Mouse (Mus musculus): ENCODE data around the gene Cpm.

Gene Cpm

GRCm38 (mm10) chr10:117658522-117659429 is 29.5 kb downstream of the Cpm start:
- CTCF ChIA-PET: no interaction called here

DNA sequence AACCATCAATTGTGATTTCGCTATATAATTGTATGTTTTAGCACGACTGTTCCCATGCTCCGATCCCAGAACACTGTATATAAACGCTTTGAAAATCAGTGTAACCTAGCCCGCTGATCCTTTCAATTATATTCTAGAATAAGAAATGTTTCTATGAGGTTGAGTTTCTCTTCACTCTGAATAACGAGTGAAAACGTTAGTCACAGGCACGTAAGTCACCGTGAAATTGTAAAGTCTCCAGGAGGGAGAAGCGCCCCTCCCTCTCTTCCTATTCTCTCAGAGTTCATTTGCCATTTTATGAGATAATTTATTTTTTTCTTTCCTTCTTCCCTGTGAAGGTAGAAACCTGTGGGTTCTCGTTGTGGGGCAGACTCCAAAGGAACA is 30.1 kb downstream of the Cpm start:
- CTCF ChIA-PET: no interaction called here

DNA sequence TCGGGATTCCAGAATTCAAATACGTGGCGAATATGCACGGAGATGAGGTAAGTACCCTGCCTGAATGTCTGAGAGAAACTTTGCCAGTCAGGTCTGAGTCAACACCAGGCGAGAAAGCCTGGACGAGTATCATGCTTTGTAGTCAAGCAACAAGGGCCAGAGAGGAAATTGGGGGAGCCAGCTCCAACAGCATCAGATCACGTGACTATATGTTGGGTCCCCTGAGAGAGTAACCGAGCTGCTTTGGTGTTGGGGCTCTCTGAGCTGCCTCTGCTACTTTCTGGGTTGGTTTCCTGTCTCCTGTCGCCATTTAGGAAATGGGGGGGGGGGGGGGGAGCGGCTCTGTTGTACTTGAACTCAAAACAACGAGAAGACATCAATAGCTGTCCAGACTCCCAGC is 30.5 kb downstream of the Cpm start:
- CTCF ChIA-PET: interaction anchor here (0.6 kb wide), 1 partner anchor 389 kb away, joined by 3 read pairs; no protein-coding TSS in a partner anchor

DNA sequence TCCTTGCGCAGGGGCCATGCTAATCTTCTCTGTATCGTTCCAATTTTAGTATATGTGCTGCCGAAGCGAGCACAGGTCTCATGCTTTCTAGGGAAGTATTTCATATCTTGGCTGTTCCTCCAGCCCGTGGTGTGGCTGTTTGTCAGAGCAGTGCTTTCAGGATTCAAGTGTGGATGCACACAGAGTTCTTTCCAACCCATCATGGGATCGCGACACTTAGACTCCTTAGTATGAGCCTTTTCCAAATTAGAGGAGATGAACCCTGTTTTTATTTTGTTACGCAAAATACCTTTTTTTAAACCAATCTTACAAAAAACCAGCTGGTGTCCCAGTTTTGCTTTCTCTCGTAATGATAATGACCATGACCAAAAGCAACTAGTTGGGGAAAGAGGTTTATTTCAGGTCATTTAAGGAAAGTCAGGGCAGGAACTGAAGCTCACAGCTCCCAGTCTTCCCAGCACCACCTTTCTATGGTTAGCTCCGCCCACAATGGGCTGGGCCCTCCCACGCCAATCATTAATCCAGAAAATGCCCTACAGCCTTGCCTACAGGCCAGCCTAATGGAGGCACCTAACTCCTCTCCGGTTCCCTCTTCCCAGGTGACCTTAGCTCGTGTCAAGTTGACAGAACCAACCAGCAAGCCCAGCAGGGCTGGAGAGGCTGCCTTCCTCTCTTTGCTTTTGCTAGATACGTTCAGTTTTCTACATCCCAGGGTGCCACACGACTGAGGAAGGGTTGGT is 33.2 kb downstream of the Cpm start:
- CTCF ChIA-PET: interaction anchor here (0.5 to 0.6 kb wide), 3 partner anchors 58 to 191 kb away, joined by 5 to 7 read pairs (median 6); no protein-coding TSS in a partner anchor

- CTCF ChIA-PET: interaction anchor here (0.5 to 0.6 kb wide), 2 partner anchors 59 to 192 kb away, joined by 5 to 7 read pairs; no protein-coding TSS in a partner anchor
Observed at GRCm38 (mm10) chr10:117663056-117663864, 34.0 kb downstream of the Cpm start.

- CTCF ChIA-PET: no interaction called here
Observed at GRCm38 (mm10) chr10:117663865-117664200, 34.5 kb downstream of the Cpm start.

GRCm38 (mm10) chr10:117664208-117664925 is 35.1 kb downstream of the Cpm start:
- CTCF ChIA-PET: interaction anchor here (0.5 kb wide), 1 partner anchor 305 kb away, joined by 3 read pairs; no protein-coding TSS in a partner anchor

- CTCF ChIA-PET: interaction anchor here (0.5 to 0.6 kb wide), 2 partner anchors 17 to 306 kb away, joined by 3 to 4 read pairs; no protein-coding TSS in a partner anchor
Observed at GRCm38 (mm10) chr10:117664926-117665209, 35.6 kb downstream of the Cpm start.

DNA sequence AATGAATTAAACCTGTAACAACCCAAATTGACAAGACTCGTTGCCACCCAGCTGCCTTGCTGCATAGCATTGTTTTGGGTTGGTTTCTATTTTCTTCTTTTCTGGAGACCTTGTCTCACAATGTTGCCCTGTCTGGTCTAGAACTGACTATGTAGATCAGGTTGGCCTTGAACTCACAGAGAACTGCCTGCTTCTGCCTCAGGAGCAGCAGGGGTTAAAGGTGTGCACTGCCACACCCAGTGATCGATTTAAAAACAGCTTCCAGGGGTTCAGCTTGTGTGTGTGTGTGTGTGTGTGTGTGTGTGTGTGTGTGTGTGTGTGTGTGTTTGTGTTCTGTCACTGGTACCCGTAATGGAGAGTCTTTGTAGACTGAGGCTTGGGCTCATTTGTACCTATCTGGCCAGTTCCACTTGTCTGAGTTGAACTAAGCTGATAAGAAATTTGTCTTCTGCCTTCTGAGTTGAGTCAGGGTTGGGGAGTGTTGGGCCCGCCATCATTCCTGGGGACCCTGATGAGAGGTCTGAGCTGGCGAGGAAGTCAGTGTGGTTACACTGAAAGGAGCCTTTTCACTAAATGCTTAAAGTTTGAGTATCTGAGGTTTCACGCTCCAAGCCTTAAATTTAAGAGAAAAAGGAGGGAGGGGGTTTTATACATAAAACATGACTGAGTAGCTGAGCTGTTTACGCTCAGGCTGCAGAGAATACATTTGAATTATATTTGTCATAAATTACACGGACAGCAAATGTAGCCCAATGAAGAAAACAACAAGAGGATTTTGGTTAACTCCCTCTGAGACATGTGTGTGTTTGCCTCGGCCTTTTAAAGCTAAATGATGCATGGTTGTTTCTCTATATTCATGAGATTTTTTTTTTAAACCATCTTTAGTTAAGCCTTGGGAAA is 36.3 kb downstream of the Cpm start:
- CTCF ChIA-PET: interaction anchor here (0.6 kb wide), 1 partner anchor 18 kb away, joined by 4 read pairs; no protein-coding TSS in a partner anchor

DNA sequence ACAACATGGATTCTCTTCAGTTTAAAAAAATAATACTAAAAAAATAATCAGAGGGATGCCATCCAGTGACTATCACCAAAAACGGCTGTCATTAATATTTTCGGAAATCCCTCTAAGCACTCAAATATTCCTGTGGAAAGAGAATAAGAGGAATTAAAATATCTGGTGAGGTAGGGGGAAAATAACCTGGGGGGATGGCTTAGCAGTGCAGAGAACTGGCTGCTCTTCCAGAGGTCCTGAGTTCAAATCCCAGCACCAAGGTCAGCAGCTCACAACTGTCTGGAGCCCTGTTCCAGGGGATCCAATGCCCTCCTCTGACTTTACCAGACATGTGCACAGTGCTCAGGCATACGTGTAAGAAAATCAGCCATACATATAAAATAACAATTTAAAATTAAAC is 37.1 kb downstream of the Cpm start:
- CTCF ChIA-PET: no interaction called here

- CTCF ChIA-PET: interaction anchor here (0.7 kb wide), 1 partner anchor 10 kb away, joined by 4 read pairs; no protein-coding TSS in a partner anchor
Observed at GRCm38 (mm10) chr10:117666947-117667630, 37.8 kb downstream of the Cpm start.

GRCm38 (mm10) chr10:117667663-117668507 is 38.6 kb downstream of the Cpm start:
- CTCF ChIA-PET: interaction anchor here (0.6 to 0.7 kb wide), 2 partner anchors 11 to 147 kb away, joined by 3 to 4 read pairs; no protein-coding TSS in a partner anchor

DNA sequence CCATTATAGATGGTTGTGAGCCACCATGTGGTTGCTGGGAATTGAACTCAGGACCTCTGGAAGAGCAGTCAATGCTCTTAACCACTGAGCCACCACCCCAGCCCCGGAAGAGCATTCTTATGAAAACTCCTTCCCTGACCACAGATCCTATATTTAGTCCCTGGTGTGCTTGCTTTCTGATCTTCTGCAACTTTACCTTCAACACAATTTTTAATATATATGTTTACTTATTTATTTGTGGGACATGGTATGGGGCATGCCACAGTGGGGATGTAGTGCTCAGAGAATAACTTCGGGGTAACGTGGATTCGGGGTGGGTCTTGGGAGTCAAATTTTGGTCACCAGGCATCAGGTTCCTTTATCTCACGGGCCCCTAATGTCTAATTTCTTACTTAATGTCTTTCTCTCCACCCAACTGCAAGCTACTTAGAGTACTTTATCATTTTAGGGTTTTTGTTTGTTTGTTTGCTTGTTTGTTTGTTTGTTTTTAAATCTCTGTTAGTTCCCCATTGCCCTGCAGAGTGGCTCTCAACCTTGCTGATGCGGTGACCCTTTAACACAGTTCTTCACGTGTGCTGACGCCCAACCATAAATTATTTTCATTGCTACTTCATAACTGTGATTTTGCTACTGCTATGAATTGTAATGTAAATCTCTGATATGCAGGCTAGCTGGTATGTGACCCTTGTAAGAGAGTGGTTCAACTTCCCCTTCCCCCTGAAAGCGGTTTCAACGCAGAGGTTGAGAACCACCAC is 39.4 kb downstream of the Cpm start:
- CTCF ChIA-PET: interaction anchor here (0.6 kb wide), 1 partner anchor 147 kb away, joined by 3 read pairs; no protein-coding TSS in a partner anchor

DNA sequence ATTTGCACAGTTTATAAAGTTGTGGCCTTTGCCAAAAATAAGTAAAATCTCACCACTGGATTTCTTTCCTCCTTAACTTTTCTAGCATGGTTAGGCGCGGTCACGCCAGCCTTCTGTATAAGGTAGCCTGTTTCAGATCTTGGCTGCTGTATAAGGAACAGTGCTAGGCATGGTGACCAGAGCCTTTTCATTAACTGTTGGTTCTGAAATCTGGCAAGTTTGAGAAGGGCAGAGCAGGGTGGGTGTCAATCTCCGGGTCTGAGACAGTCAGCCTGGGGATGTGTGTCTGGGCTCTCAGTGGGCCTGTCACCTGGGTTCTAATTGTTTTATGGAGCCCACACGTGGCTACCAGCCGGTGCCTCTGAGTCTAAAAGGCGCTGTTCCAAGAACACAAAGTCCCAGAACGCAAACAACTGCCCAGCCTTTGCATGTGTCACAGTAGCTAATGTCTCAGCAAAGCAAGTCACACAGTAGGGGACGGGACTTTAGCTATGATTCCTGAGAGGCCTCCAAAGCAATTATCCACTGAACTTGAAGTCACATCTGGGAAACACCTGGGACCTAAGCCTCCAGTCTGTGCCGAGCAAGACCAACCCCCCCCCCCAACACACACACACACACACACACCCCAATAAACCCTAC is 40.3 kb downstream of the Cpm start:
- CTCF ChIA-PET: no interaction called here

GRCm38 (mm10) chr10:117670092-117670491 is 40.8 kb downstream of the Cpm start:
- CTCF ChIA-PET: no interaction called here

GRCm38 (mm10) chr10:117670791-117671190 is 41.5 kb downstream of the Cpm start:
- CTCF ChIA-PET: no interaction called here

GRCm38 (mm10) chr10:117671266-117671665 is 42.0 kb downstream of the Cpm start:
- CTCF ChIA-PET: no interaction called here
